Mouse (Mus musculus): ENCODE data around the gene Ube2i. TPM values are rescaled to one million over a fixed set of nuclear protein-coding genes. Genes with fewer than 3 reads are reported as not detected.
A peak's percentile ranks its signal among the peaks of the same experiment; 100 is the strongest.
"Not testable (repeated sequence)": the region's sequence is repeated elsewhere in the genome, so short reads cannot be mapped to it uniquely, and the experiment has no call there.

Ube2i gene
- polyA plus RNA-seq, 1 experiment from 2014 or later = 242 TPM

DNA sequence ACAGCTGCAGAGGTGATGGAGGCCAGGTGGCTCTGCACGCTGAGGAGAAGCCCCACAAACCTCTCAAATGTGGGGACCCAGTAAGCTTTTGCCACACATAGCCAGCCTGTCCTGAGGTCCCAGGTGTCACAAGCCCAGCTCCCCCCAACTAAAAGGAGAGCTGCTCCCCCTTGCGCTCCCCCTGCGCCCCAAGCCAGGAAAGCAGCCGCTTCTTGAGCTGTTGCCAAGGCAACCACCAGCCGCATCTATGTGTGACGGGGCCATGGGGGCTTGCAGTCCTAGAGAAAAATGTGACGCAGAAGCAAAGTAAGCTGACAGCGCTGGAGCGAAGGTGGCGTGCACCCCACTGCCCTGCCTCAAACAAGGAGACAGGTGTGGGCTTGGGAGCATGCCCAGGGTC, 20.7 kb downstream of the Ube2i start:
- 30% methylated on average over 10 of the region's 10 CpGs for WGBS (ENCODE audit: insufficient replicate concordance)

DNA sequence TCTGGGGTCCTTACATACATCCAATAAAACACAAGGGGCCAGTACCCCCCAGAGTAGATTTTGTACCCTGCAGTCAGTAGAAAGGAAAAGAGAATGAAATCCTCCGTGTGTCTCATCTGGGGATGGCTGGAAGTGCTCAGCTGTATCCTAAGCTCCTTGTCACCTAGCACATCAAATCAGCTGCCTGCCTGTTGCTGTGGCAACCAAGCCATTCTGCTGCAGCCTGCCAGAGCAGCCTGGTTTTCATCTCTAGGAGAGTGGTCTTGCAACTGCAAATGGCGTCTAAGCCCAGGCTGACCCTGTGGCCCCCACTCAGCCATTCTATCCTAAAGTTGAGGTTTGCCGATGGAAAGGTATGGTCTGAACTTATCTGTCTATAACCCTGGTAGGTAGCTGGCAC, 21.8 kb downstream of the Ube2i start:
- 42% methylated on average over 3 of the region's 3 CpGs for WGBS (ENCODE audit: insufficient replicate concordance)
- H3K36me3 ChIP-seq (replicated peaks) = no peaks in the 10 kb centered on the region
- H3K27me3 ChIP-seq = peaks cover 74% of the 10 kb centered on the region
- H3K4me2 ChIP-seq = no peak overlapping the region
- peaks cover 11% of the 10 kb centered on the region for H3K4me1 ChIP-seq (replicated peaks)
- ATAC-seq (ENCODE audit: insufficient read depth) = no peak
- H3K9me3 ChIP-seq (replicated peaks) = no peaks in the 10 kb centered on the region
- H3K4me3 ChIP-seq (replicated peaks) = no peak overlapping the region
- no peak overlapping the region for H3K9ac ChIP-seq
- no peak overlapping the region for H3K27ac ChIP-seq (replicated peaks)

More for the DNA sequence above, 20.7 kb downstream of the Ube2i start:
- Histone ChIP-seq H3K27me3 (peaks cover 70% of the 10 kb centered on the region), H3K4me3 (replicated peaks) (no peak overlapping the region), H3K27ac (replicated peaks) (no peak overlapping the region), H3K9me3 (replicated peaks) (no peaks in the 10 kb centered on the region), H3K36me3 (replicated peaks) (peaks cover 3% of the 10 kb centered on the region; the same call in 1 of the 2 replicates), H3K4me2 (no peak overlapping the region), H3K9ac (no peak overlapping the region), H3K4me1 (replicated peaks) (peaks cover 11% of the 10 kb centered on the region)
- no peak for ATAC-seq (ENCODE audit: insufficient read depth)

- no peaks in the 10 kb centered on the region for H3K36me3 ChIP-seq (replicated peaks)
- no peaks in the 10 kb centered on the region for H3K9me3 ChIP-seq (replicated peaks)
- 68% methylated on average over 8 of the region's 8 CpGs for WGBS (ENCODE audit: insufficient replicate concordance)
- H3K4me2 ChIP-seq = no peak overlapping the region
- H3K4me1 ChIP-seq (replicated peaks) = no peaks in the 10 kb centered on the region
- no peak for ATAC-seq (ENCODE audit: insufficient read depth)
- no peak overlapping the region for H3K4me3 ChIP-seq (replicated peaks)
- no peak overlapping the region for H3K9ac ChIP-seq
- H3K27me3 ChIP-seq = peaks cover 54% of the 10 kb centered on the region
- H3K27ac ChIP-seq (replicated peaks) = no peak overlapping the region
Observed at GRCm38 (mm10) chr17:25250181-25250835, 24.1 kb downstream of the Ube2i start.

GRCm38 (mm10) chr17:25248033-25248750, 26.2 kb downstream of the Ube2i start:
- no peak overlapping the region for H3K27ac ChIP-seq (replicated peaks)
- H3K4me2 ChIP-seq = peak overlapping the region; percentile 13; the same call in 1 of the 2 replicates
- no peak overlapping the region for H3K4me3 ChIP-seq (replicated peaks)
- H3K27me3 ChIP-seq = peaks cover 33% of the 10 kb centered on the region
- ATAC-seq (ENCODE audit: insufficient read depth) = no peak
- no peaks in the 10 kb centered on the region for H3K4me1 ChIP-seq (replicated peaks)
- no peak overlapping the region for H3K9ac ChIP-seq
- WGBS (ENCODE audit: insufficient replicate concordance) = 38% methylated on average over 18 of the region's 18 CpGs
- no peaks in the 10 kb centered on the region for H3K9me3 ChIP-seq (replicated peaks)
- H3K36me3 ChIP-seq (replicated peaks) = peaks cover 15% of the 10 kb centered on the region

- H3K4me3 ChIP-seq (replicated peaks) = no peak overlapping the region
- H3K9me3 ChIP-seq (replicated peaks) = no peaks in the 10 kb centered on the region
Observed at GRCm38 (mm10) chr17:25244239-25244638, 30.2 kb downstream of the Ube2i start.

DNA sequence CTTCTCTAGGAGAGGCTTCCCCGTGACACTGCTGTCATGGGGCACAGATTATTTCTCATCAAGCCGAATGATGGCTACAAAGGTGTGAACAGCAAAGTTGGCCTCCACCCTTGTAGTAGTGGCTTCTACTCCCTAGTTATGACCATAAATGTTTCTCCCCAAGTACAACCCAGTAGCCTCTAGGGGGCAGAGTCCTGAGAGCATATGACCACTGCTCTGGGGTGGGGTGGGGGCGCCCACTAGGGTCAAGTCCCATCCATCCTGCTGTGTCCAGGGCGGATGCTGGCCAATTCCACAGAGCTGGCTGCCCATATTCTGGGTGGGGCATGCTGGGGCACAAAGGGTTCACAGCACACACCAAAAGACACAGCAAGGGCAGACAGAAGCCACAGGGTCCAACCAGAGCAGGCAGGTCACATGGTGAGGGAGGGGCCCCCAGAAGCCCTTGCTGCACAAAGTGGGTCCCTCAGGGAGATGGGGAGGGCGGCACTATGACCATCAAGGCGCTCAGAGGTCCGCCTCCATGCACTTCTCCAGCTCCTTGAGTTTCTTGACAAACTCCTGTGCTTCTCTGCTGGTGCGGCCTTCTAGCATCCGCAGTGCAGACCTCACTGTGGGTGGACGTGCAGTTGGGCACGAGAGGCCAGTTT, 31.2 kb downstream of the Ube2i start:
- peaks cover 6% of the 10 kb centered on the region for H3K27me3 ChIP-seq
- H3K9ac ChIP-seq = no peak overlapping the region
- no peak overlapping the region for H3K4me2 ChIP-seq
- no peak overlapping the region for H3K4me3 ChIP-seq (replicated peaks)
- peaks cover 26% of the 10 kb centered on the region for H3K36me3 ChIP-seq (replicated peaks)
- no peak for ATAC-seq (ENCODE audit: insufficient read depth)
- 82% methylated on average over 11 of the region's 11 CpGs for WGBS (ENCODE audit: insufficient replicate concordance)
- H3K4me1 ChIP-seq (replicated peaks) = peaks cover 25% of the 10 kb centered on the region
- no peak overlapping the region for H3K27ac ChIP-seq (replicated peaks)
- H3K9me3 ChIP-seq (replicated peaks) = no peaks in the 10 kb centered on the region

More at GRCm38 (mm10) chr17:25244239-25244638, 30.2 kb downstream of the Ube2i start:
- H3K27me3 ChIP-seq = peaks cover 7% of the 10 kb centered on the region
- no peak for ATAC-seq (ENCODE audit: insufficient read depth)
- H3K27ac ChIP-seq (replicated peaks) = no peak overlapping the region
- H3K9ac ChIP-seq = no peak overlapping the region
- 84% methylated on average over 16 of the region's 16 CpGs for WGBS (ENCODE audit: insufficient replicate concordance)
- peaks cover 21% of the 10 kb centered on the region for H3K4me1 ChIP-seq (replicated peaks)
- no peak overlapping the region for H3K4me2 ChIP-seq
- H3K36me3 ChIP-seq (replicated peaks) = peaks cover 26% of the 10 kb centered on the region

DNA sequence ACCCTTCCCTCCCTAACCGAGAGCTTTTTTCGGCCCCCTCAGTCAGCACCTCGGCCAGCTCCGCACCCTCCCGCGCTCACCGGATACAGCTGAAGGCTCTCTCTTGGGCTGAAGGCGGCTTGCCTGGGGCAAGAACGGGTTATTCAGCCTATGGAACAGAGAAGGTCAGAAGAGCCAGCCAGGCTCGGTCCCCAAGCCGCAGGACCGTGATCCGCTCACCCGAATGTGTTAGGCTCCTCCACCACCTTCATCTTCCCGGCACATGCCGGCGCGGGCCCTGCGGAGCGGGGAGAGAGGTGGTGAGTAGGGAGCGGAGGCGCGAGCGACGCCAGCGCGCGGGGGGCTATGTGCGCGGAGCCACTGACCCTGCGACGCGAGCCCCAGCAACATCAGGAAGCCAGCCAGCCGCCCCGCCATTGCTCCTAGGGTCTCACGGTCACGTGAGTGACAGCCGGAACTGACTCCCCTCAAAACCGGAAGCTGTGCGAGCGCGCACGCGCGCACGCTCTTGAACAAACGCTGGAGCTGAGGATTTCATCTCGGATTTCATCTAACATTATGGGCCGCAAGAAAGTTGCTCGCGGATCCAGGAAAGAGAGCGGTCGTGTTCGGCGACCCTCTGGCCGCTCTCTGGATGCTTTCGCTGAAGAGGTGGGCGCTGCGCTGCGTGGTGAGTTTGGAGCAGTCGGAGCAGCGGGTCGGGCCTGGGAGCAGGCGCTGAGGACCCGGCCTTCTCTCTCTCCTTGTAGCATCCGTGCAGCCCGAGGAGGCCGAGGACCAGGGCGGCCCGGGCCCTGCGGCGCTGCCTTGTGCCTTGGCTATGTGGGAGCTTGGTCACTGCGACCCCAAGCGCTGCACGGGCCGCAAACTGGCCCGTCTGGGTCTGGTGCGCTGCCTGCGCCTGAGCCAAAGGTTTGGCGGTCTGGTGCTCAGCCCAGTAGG, 34.5 kb downstream of the Ube2i start, which contains the start of the genes Gnptg and Tsr3:
Gene Gnptg (minus strand): TSS at position 430 of the 942 bp plus-strand sequence.
Gene Tsr3 (plus strand): TSS at position 476 of the 942 bp plus-strand sequence.
- no peaks in the 10 kb centered on the region for H3K9me3 ChIP-seq (replicated peaks)
- no peaks in the 10 kb centered on the region for H3K27me3 ChIP-seq
- peak within 1 kb of the TSS; percentile 49 for H3K27ac ChIP-seq (replicated peaks)
- peak within 1 kb of the TSS; percentile 76 for H3K9ac ChIP-seq
- peak; percentile 82 for ATAC-seq (ENCODE audit: insufficient read depth)
- WGBS (ENCODE audit: insufficient replicate concordance) = under 1% methylated on average over 80 of the region's 80 CpGs
- H3K36me3 ChIP-seq (replicated peaks) = peaks cover 40% of the 10 kb centered on the region
- H3K4me2 ChIP-seq = peak within 1 kb of the TSS; percentile 86
- peak within 1 kb of the TSS; percentile 81 for H3K4me3 ChIP-seq (replicated peaks)
- H3K4me1 ChIP-seq (replicated peaks) = peaks cover 25% of the 10 kb centered on the region

GRCm38 (mm10) chr17:25235635-25236034, 38.8 kb downstream of the Ube2i start:
- H3K36me3 ChIP-seq (replicated peaks) = peaks cover 31% of the 10 kb centered on the region
- no peaks in the 10 kb centered on the region for H3K9me3 ChIP-seq (replicated peaks)
- no peak overlapping the region for H3K27ac ChIP-seq (replicated peaks)
- H3K27me3 ChIP-seq = no peaks in the 10 kb centered on the region
- ATAC-seq (ENCODE audit: insufficient read depth) = no peak
- no peak overlapping the region for H3K4me3 ChIP-seq (replicated peaks)
- H3K4me2 ChIP-seq = no peak overlapping the region
- WGBS (ENCODE audit: insufficient replicate concordance) = 85% methylated on average over 9 of the region's 9 CpGs
- no peak overlapping the region for H3K9ac ChIP-seq
- H3K4me1 ChIP-seq (replicated peaks) = peaks cover 14% of the 10 kb centered on the region

DNA sequence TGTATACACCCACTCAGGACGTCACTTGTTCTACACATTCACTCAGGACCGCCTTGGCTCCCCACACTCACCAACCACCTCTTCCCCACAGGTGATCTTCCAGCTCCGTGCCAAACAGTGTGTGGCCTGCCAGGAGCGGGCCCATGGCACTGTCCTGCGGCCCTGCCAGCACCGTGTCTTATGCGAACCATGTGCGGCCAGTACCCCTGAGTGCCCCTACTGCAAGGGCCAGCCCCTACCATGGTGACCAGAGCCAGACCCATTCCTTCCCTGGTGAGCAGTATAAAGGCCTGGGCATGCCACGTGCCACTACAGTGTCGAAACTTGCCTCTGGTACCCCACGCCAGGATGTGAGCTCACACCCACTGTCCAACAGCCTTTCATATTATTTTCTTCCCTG, 42.8 kb downstream of the Ube2i start:
- not testable (repeated sequence) for H3K27me3 ChIP-seq; H3K9ac ChIP-seq; H3K4me2 ChIP-seq; H3K4me3 ChIP-seq (replicated peaks); H3K27ac ChIP-seq (replicated peaks); ATAC-seq (ENCODE audit: insufficient read depth); H3K9me3 ChIP-seq (replicated peaks)
- Histone ChIP-seq H3K36me3 (replicated peaks) (peaks cover 71% of the 10 kb centered on the region), H3K4me1 (replicated peaks) (peaks cover 28% of the 10 kb centered on the region)
- 89% methylated on average over 7 of the region's 11 CpGs for WGBS (ENCODE audit: insufficient replicate concordance)

DNA sequence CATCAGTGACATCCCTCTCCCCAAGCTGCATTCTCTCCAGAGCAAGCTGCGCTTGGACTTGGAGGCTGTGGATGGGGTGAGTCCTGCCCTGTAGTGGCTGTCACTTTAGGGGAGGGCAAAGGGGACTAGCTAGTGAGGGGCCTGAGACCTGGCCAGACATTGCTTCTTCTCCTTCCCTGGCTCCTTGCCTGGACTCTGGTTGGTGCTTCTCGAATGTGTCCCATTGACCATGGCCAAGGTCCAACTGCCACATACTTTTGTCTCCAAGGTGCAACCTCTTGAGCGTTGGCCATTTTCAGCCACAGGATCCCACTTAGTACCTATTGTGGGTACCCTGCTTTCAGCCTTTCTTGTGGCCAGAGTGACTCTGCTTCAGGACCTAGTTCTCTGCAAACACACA, 43.7 kb downstream of the Ube2i start:
- Histone ChIP-seq H3K27ac (replicated peaks) (no peak overlapping the region), H3K4me3 (replicated peaks) (no peak overlapping the region), H3K36me3 (replicated peaks) (peaks cover 70% of the 10 kb centered on the region), H3K27me3 (no peaks in the 10 kb centered on the region), H3K9me3 (replicated peaks) (no peaks in the 10 kb centered on the region), H3K4me1 (replicated peaks) (peaks cover 37% of the 10 kb centered on the region), H3K9ac (no peak overlapping the region), H3K4me2 (no peak overlapping the region)
- no peak for ATAC-seq (ENCODE audit: insufficient read depth)
- 89% methylated on average over 3 of the region's 3 CpGs for WGBS (ENCODE audit: insufficient replicate concordance)
